Mouse (Mus musculus): Measurements from ENCODE around the gene Shc4. TPM values are rescaled to one million over a fixed set of nuclear protein-coding genes. Genes with fewer than 3 reads are reported as not detected.

The Shc4 gene
- total RNA-seq, 2 experiments from 2014 or later: 0.71 to 1.0 TPM

DNA sequence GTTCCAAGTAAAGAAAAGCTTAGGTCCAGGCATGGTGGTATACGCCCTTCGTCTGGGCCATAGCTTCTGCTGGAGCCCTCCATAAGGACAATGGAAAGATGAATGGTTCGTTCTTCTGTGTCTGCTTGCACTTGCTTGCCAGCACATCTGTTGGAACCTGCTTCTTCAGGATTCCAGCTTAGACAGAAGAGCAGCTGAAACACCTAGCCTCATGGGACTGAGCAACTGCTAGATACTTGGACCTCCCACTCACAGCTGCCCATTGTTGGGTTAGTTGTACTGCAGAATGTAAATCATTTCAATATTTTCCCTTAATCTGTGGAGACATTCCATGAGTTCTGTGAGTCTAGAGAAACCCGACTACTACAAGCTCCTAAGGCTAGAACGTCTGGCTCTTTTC, 73.9 kb downstream of the Shc4 start:
- no peak for DNase-seq (ENCODE audit: low spot score)

- no peak for DNase-seq (ENCODE audit: low spot score)
Measured at GRCm38 (mm10) chr2:125644912-125645311, 79.0 kb downstream of the Shc4 start.

DNA sequence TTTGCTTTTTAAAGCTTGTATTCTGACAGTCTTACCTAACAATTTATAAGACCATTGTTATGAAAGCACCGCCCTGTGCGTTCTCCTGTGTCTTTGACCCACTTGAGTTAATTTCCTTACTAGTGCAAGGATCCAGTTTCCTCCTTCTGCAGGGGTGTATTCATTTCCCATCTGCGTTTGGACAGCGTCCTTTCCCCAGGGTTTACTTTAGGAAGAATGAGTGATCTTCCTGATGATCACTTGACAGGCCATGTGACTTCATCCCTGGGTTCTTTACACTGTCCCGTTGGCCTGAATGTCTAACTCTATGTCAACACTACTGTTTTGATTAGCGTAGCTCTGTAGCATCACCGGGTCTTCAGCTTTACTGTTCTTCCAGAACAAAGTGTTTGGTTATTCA, 86.6 kb downstream of the Shc4 start:
- DNase-seq (ENCODE audit: low spot score): no peak

DNA sequence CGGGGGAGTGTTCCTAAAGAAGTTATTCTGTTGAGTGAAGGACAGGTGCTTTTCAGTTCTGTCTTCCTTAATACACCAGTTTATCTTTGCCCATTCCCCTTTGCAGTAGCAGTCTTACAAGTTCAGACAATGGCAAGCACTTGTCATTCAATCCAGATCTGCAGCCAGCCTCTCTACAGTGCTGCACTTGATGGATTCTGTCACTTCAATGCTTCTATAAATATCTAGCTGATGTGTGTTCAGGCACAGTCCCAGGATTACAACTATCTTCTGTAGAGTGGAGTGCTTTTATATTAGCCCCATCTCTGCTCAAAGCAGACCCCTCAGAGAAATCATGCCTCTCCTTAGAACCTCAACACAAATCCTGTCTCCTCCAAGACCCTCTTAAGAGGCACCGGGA, 93.9 kb downstream of the Shc4 start:
- no peak for DNase-seq (ENCODE audit: low spot score)

- DNase-seq (ENCODE audit: low spot score): no peak
Measured at GRCm38 (mm10) chr2:125628487-125628886, 95.5 kb downstream of the Shc4 start.

DNA sequence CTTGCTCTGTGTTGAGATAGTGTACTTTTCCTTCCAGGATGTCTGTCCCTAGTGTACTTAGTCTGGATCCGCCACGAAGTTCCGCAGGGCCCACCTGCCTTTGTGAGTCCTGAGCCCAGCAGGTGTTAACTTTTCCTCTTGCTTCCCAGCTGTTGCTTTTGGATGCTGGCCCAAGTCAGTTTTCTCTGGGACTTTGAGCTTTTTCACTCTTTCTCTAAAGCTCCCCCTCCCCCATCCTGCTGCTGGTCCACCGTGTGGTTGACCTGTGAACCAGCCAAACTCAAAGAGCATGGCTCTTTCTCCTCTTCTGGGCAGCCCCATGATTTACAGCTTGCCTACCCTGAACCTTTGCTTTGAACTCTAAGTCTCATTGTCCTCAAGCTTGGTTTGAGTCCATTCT, 97.4 kb downstream of the Shc4 start:
- DNase-seq (ENCODE audit: low spot score): no peak

DNA sequence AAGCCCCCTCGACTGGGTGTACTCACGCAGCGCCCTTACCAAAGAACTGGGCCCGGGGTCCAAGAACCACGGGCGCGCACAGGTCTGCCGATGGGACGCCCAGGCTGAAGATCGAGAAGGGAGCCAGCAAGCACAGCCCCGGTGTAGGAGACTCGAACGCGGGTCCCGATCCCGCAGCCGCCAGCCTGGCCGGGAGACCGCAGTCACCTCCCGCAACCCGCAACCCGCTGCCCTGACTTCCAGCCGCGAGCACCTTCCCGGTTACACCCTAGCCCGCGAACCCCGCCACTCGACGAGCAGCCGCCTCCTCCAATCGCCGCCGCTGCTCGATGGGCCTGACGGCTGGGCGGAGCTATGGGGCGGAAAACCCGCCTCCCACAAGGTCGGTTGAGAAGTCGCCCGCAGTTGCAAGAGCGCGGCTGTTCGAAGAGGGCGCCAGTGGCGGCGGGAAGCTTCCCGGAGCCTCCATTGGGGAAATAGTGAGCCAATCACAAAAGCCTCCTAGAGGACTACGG, 99.1 kb downstream of the Shc4 start, which contains the start of gene Cep152:
TSS of gene Cep152 (minus strand) at position 277 of the 515 bp plus-strand sequence.
- DNase-seq (ENCODE audit: low spot score): peak; percentile 98

GRCm38 (mm10) chr2:125624127-125624685, 99.7 kb downstream of the Shc4 start:
- DNase-seq (ENCODE audit: low spot score): no peak

GRCm38 (mm10) chr2:125623211-125623610, 100.7 kb downstream of the Shc4 start:
- DNase-seq (ENCODE audit: low spot score): no peak

GRCm38 (mm10) chr2:125620213-125620907, 103.6 kb downstream of the Shc4 start:
- DNase-seq (ENCODE audit: low spot score): no peak

DNA sequence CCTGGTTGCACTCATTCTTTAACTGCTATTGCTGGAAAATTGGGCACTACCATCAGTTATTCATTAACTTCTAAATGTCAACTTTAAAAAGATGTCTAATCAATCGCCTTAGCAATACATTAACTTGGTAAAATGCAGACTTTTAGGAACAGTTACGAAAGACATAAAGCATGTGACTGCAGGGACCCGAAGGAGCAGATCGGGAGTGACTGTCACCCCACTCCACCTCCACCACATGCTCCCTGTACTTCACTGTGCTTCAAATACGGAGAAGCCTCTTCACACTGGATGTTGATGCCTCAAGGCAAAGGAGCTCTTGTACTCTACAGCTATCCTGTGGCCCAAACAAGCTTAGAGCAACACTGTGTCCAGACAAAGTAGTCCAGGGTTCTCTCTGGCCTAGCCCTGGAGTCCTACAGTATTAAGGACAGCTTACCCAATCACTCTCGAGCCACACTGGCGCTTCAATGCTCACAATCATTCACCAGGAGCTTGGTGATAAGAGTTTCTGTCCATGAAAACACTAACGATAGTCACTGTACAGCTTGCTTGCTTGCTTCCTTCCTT, 108.0 kb downstream of the Shc4 start:
- no peak for DNase-seq (ENCODE audit: low spot score)

DNA sequence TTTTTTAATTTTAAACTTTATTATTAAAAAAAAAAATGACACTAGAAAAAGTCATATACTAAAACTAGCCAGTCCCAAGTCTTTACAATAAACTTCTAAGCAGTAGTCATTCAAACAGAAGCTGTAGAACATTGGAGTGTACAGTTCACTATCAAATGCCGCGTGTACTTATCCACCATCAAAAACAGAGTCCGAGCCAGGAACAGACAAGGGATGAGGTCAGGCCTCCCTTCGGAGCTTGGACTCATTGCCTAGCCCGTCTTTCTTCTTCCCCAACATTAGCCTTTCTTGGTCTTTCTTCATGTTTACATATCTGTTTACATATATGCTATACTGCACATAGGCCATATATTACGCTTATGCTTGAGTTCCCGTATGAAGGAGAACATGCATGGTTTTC, 108.5 kb downstream of the Shc4 start:
- DNase-seq (ENCODE audit: low spot score): no peak

GRCm38 (mm10) chr2:125606220-125606845, 117.6 kb downstream of the Shc4 start:
- peak; percentile 55 for DNase-seq (ENCODE audit: low spot score)

GRCm38 (mm10) chr2:125604646-125605045, 119.3 kb downstream of the Shc4 start:
- peak; percentile 66 for DNase-seq (ENCODE audit: low spot score)

GRCm38 (mm10) chr2:125602970-125603369, 121.0 kb downstream of the Shc4 start:
- no peak for DNase-seq (ENCODE audit: low spot score)

DNA sequence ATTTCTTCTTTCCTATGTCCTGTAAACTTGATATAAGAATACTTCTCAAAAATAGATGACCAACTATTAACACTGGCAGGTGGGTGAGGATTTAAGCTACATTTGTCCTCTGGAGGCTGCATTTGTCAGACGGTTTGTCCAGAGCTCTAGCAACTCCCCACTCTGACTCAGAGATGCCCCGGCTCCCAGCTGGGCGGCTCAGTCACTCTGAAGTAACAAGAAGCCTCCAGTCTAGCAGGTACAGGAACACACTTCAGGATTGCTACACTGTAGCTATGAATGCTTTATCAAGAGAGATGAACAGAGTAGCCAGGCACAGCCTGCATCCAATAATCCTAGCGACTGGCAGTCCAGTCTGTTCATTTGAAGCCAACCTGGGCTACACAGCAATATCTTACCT, 125.0 kb downstream of the Shc4 start:
- DNase-seq (ENCODE audit: low spot score): no peak

GRCm38 (mm10) chr2:125598251-125598650, 125.7 kb downstream of the Shc4 start:
- peak; percentile 58 for DNase-seq (ENCODE audit: low spot score)

DNA sequence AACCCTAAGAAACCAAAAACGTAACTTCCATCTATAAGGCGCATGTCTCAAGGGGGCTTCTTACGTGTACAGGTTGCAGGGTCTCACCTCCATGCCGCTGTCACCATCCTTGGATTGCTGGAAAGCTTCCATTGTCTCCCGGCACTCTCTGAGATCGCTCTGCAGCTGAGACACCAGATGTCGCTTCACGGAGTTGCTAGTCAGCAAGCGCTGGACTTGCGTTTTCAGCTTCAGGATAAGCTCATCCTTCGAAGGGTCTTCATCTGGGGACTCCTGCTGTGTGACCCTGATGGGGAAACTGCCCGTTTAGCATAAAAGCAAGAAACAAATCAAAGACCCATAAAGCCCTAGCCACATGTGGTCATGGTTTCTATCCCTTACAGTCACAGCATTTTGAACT, 129.2 kb downstream of the Shc4 start:
- no peak for DNase-seq (ENCODE audit: low spot score)

DNA sequence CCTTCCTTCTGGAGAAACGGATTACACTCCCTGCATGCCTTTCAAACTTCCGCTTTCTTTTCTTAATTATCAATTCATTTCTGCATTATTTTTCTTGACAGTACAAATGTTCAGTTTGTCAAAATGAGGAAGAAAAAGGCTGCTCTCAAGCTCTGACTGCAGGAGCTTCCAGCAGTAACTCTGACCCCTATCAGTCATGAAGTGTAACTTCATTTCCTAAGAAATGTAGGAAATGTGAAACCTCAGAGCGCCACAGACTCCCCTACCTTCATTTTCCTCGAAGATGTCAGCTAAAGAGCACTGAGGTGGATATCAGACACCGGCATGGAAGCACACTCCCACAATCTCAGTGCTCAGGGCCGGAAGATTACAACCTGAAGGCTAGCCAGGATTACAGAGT, 129.9 kb downstream of the Shc4 start:
- DNase-seq (ENCODE audit: low spot score): no peak

DNA sequence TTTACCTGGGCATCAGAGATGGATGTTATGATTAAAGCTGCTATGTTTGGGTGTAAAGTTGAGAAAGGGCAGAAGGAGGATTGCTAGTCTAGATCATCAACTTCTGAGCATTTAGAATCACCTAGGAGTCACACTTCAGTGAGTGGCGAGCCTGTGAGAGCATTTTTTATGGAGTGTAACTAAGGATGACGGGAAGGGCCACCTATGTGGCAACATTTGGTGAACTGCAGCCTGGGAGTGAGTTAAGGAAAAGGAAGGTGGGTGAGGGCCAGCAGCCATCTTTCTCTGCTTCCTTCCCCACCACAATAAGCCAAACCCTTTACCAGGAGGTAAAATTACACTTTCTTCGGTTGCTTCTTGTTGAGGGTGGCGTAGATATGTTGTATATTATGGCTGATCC, 132.1 kb downstream of the Shc4 start:
- DNase-seq (ENCODE audit: low spot score): no peak

- no peak for DNase-seq (ENCODE audit: low spot score)
Measured at GRCm38 (mm10) chr2:125589287-125589686, 134.7 kb downstream of the Shc4 start.

- DNase-seq (ENCODE audit: low spot score): no peak
Measured at GRCm38 (mm10) chr2:125581081-125581480, 142.9 kb downstream of the Shc4 start.

Measured in gastrocnemius, adult 18-20 months (tissue).